Mouse (Mus musculus): ENCODE measurements at regions not wholly inside any gene's neighbourhood (a gene's known extent, or its start where the extent isn't known, plus 50 kb on each side); places are given as distances from the start of the nearest gene placed in this dataset.
A peak's percentile ranks its signal among the peaks of the same experiment; 100 is the strongest.

GRCm38 (mm10) chr2:124955843-124956242, 112.1 kb upstream of the Slc24a5 start:
- DNase-seq: no peak

GRCm38 (mm10) chr2:124959431-124959830, 108.5 kb upstream of the Slc24a5 start:
- no peak for DNase-seq

- no peak for DNase-seq
Observed at GRCm38 (mm10) chr2:124971826-124972749, 95.8 kb upstream of the Slc24a5 start.

- peak; percentile 53 to 54 for DNase-seq
Observed at GRCm38 (mm10) chr2:124975106-124975505, 92.8 kb upstream of the Slc24a5 start.

- DNase-seq: no peak
Observed at GRCm38 (mm10) chr2:124990976-124991375, 76.9 kb upstream of the Slc24a5 start.

- DNase-seq: peak; percentile 16 to 24
Observed at GRCm38 (mm10) chr2:125015007-125015406, 52.9 kb upstream of the Slc24a5 start.

GRCm38 (mm10) chr2:125016946-125017345, 51.0 kb upstream of the Slc24a5 start:
- DNase-seq: no peak

Measured in cerebellum, postnatal 10 days (tissue).